Comparison of ENCODE assay signal across 8 mouse cellular contexts in genomic region chr14:40791606-40792005, GRCm38 (mm10).
DNase-seq lines count a peak whose midpoint lies in the region; ATAC-seq and TF ChIP-seq lines count a peak whose summit lies in the region.

No protein-coding gene starts in this region.

- no peak overlapping the region for H3K4me2 ChIP-seq in forebrain, postnatal 0 days (ENCODE audit: low read depth)
- H3K4me2 ChIP-seq in kidney, embryonic 14.5 days (replicated peaks; ENCODE audit: low read depth, low read length): no peak overlapping the region
- H3K4me2 ChIP-seq in limb, embryonic 11.5 days (ENCODE audit: low read depth, severe bottlenecking): no peak overlapping the region

- H3K27ac ChIP-seq in forebrain, postnatal 0 days (ENCODE audit: low read depth, low read length): no peak overlapping the region
- no peak overlapping the region for H3K27ac ChIP-seq in kidney, embryonic 14.5 days (ENCODE audit: low read depth, low read length)
- H3K27ac ChIP-seq in limb, embryonic 11.5 days (replicated peaks; ENCODE audit: low read depth, low read length): no peak overlapping the region

- no peaks in the 10 kb centered on the region for H3K27me3 ChIP-seq in forebrain, postnatal 0 days (ENCODE audit: insufficient read depth, low read length)
- H3K27me3 ChIP-seq in kidney, embryonic 14.5 days (ENCODE audit: control insufficient read depth, insufficient read depth, low read length): no peaks in the 10 kb centered on the region
- no peaks in the 10 kb centered on the region for H3K27me3 ChIP-seq in limb, embryonic 11.5 days (ENCODE audit: control insufficient read depth, insufficient read depth, low read length)

- WGBS in forebrain, postnatal 0 days: 58% methylated on average over 1 of the region's 1 CpGs
- WGBS in kidney, embryonic 14.5 days: 51% methylated on average over 1 of the region's 1 CpGs
- 67% methylated on average over 1 of the region's 1 CpGs for WGBS in limb, embryonic 11.5 days

- no peaks in the 10 kb centered on the region for H3K9me3 ChIP-seq in forebrain, postnatal 0 days (ENCODE audit: low read length)
- no peaks in the 10 kb centered on the region for H3K9me3 ChIP-seq in kidney, embryonic 14.5 days (ENCODE audit: control insufficient read depth, low read length)
- no peaks in the 10 kb centered on the region for H3K9me3 ChIP-seq in limb, embryonic 11.5 days (ENCODE audit: control insufficient read depth, low read length)

- H3K36me3 ChIP-seq in forebrain, postnatal 0 days (ENCODE audit: insufficient read depth): no peaks in the 10 kb centered on the region
- H3K36me3 ChIP-seq in kidney, embryonic 14.5 days (ENCODE audit: control insufficient read depth, insufficient read depth, low read length): no peaks in the 10 kb centered on the region
- no peaks in the 10 kb centered on the region for H3K36me3 ChIP-seq in limb, embryonic 11.5 days (ENCODE audit: control insufficient read depth, insufficient read depth, low read length)

- no peak for ATAC-seq in CD4-positive, CD25-positive, alpha-beta regulatory T cell, adult 4 months
- ATAC-seq in forebrain, postnatal 0 days: peak; percentile 70
- ATAC-seq in kidney, embryonic 14.5 days (ENCODE audit: low FRiP score, low TSS enrichment): peak; percentile 28; the same call in 1 of the 2 replicates
- ATAC-seq in limb, embryonic 11.5 days (ENCODE audit: insufficient number of reproducible peaks, low FRiP score, low TSS enrichment, low read depth): no peak

- DNase-seq in CD4-positive, CD25-positive, alpha-beta regulatory T cell, adult 2 months (ENCODE audit: low read depth, low spot score): peak; percentile 32
- peak; percentile 48 for DNase-seq in 3T3-L1 (ENCODE audit: low read depth, low spot score)
- DNase-seq in c-Kit-positive CD71-negative TER-119-negative erythroid progenitor cells, embryonic 14.5 days (ENCODE audit: low read depth): peak; percentile 8
- peak; percentile 72 for DNase-seq in forebrain, postnatal 0 days
- peak; percentile 72 for DNase-seq in limb, embryonic 11.5 days (ENCODE audit: low spot score)
- DNase-seq in retina, postnatal 1 day: peak; percentile 68

- H3K4me1 ChIP-seq in forebrain, postnatal 0 days (ENCODE audit: insufficient read depth): no peaks in the 10 kb centered on the region
- no peaks in the 10 kb centered on the region for H3K4me1 ChIP-seq in kidney, embryonic 14.5 days (ENCODE audit: control insufficient read depth, insufficient read depth, low read length)
- H3K4me1 ChIP-seq in limb, embryonic 11.5 days (ENCODE audit: control insufficient read depth, insufficient read depth, low read length): no peaks in the 10 kb centered on the region

- peak; percentile 70 for TF ChIP-seq CTCF in forebrain, postnatal 0 days (IDR thresholded peaks at IDR 0.05; ENCODE audit: low read depth)

- H3K4me3 ChIP-seq in forebrain, postnatal 0 days (ENCODE audit: low read depth, low read length): no peak overlapping the region
- no peak overlapping the region for H3K4me3 ChIP-seq in kidney, embryonic 14.5 days (ENCODE audit: low read length)
- H3K4me3 ChIP-seq in limb, embryonic 11.5 days (ENCODE audit: low read depth, low read length): no peak overlapping the region

- no peak overlapping the region for H3K9ac ChIP-seq in forebrain, postnatal 0 days
- H3K9ac ChIP-seq in kidney, embryonic 14.5 days (ENCODE audit: low read depth, low read length): no peak overlapping the region
- H3K9ac ChIP-seq in limb, embryonic 11.5 days (ENCODE audit: low read length): no peak overlapping the region

Comparison
In these comparisons a context has a peak if more than half of its experiments do, and no peak if none do; other contexts are left out.
1. DNase-seq: peak in every context shown above with its lines; median percentile 72 in forebrain, postnatal 0 days; 72 in limb, embryonic 11.5 days; 68 in retina, postnatal 1 day; 48 in 3T3-L1; 32 in CD4-positive, CD25-positive, alpha-beta regulatory T cell, adult 2 months; 8 in c-Kit-positive CD71-negative TER-119-negative erythroid progenitor cells, embryonic 14.5 days.
2. ATAC-seq: peak in forebrain, postnatal 0 days (single experiment) and kidney, embryonic 14.5 days (single experiment); none in CD4-positive, CD25-positive, alpha-beta regulatory T cell, adult 4 months (single experiment) and limb, embryonic 11.5 days (single experiment).